Mouse (Mus musculus) C3H10T1/2 (cell line): ENCODE measurements around the gene Wnt10b. TPM values are rescaled to one million over a fixed set of nuclear protein-coding genes. Genes with fewer than 3 reads are reported as not detected.

Experiments used
- polyA plus RNA-seq, 2 experiments: library from polyadenylated mRNA; unstranded; fragments of >200 nt; fragmentation: generic; extraction: Trizol; gene quantifications; one replicate each; pipeline ENCODE4 v1.2.1; 2012; ENCODE audit warnings: missing spikeins in 2 of 2

The Wnt10b gene
- polyA plus RNA-seq, result 1 to 10 TPM in 1 of 2 experiments, under 1 TPM in 1; 0.04 to 1.3 TPM

DNA sequence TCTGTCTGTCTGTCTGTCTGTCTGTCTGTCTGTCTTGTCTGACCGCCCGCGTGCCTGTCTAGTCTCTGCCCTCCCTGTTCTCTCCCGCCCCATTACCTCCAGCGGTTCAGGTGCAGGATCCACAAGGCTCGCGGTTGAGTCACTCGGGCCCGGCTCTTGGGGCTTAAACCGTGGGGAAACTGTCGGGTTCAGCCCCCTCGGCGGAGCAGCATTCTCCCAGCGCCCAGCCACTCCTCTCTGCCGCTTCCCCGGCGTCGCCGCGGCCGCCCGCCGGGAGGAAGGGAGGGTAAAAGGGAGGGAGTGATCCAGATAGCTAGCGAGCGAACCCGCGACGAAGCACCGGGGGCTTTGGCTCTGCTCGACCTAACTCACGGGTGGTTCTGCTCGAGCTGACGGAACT lies at the start of gene Wnt10b:
Gene Wnt10b, minus strand, starts transcription at position 389 of the 400 bp plus-strand sequence.

DNA sequence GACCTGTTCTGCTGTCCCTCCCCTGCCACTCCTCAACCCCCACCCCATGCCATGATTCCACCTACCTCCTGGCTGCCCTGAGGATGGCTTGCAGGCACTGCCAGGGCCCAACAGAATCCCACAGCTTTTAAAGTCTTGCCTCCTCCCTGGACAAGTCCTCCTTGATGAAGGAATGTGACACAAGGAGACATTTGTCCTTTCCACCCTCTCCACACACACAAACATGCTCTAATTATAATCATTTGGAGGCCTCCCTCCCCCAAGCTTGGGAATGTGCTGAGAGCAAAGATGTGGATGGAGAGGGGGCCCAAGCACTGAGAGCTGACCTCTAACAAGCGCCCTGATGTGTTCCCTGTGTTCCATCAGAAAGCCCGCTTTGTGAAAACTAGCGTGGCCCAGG lies 31.4 kb upstream of the Wnt10b start, which contains the start of gene Ddn:
Gene Ddn, minus strand, starts transcription at position 101 of the 400 bp plus-strand sequence.

DNA sequence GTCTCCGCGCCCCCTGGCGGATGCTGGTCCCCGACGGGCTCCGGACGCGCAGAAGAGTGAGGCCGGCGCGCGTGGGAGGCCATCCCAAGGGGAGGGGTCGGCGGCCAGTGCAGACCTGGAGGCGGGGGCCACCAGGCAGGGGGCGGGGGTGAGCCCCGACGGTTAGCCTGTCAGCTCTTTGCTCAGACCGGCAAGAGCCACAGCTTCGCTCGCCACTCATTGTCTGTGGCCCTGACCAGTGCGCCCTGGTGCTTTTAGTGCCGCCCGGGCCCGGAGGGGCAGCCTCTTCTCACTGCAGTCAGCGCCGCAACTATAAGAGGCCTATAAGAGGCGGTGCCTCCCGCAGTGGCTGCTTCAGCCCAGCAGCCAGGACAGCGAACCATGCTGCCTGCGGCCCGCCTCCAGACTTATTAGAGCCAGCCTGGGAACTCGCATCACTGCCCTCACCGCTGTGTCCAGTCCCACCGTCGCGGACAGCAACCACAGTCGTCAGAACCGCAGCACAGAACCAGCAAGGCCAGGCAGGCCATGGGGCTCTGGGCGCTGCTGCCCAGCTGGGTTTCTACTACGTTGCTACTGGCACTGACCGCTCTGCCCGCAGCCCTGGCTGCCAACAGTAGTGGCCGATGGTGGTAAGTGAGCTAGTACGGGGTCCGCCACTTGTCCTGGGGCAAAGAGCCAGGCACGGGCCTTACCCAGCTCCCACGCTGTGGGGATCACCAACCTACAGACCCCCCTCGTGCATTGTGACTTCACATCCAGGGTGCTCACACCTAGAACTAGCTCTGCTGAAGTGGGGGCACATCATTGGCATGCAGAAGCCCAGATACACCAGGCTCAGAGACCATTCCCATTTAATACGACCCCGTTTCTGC lies 11.9 kb upstream of the Wnt10b start, which contains the start of gene Wnt1:
Gene Wnt1, plus strand, starts transcription at position 197 of the 875 bp plus-strand sequence.

DNA sequence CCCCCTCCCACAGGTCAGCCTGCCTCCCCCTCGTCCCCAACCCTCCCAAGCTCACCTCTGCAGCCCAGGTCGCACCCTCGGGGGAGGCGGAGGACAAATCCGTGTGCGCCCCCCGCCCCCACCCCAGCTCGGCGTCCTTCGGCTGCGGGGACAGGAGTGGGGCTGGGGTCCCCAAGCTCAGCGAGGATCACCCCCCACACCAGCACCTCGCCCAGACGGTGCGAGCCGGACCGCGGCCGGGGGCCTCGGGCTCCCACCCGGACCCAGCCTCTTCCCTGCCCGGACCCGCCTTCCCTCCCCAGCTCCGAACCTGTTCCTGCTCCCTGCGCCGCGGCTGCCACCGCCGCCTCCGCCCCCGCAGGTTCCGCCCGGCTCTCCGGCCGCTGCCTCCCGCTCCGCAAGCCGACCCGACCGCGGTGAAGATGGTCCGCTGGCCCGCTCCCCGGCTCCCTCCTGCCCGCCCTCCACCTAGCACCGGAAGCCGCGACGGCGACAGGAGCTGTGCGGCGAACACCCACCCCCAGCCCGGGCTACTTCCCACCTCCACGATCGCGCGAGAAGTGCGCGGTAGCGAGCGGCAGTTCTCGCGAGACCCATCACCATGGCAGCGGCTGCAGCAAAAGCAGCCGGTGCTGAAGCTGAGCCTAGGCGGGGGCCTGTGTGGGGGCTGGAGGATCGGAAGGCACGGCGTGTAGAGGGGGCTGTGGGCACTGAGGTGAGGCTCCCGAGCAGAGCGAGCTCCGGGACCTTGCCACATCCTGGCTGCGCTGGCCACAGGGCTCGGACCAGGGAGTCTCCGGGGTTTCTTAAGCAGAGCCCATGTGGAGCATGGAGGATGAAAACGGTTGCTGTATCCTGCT lies 15.1 kb downstream of the Wnt10b start, which contains the start of gene Arf3:
Gene Arf3, minus strand, starts transcription at position 545 of the 860 bp plus-strand sequence.

DNA sequence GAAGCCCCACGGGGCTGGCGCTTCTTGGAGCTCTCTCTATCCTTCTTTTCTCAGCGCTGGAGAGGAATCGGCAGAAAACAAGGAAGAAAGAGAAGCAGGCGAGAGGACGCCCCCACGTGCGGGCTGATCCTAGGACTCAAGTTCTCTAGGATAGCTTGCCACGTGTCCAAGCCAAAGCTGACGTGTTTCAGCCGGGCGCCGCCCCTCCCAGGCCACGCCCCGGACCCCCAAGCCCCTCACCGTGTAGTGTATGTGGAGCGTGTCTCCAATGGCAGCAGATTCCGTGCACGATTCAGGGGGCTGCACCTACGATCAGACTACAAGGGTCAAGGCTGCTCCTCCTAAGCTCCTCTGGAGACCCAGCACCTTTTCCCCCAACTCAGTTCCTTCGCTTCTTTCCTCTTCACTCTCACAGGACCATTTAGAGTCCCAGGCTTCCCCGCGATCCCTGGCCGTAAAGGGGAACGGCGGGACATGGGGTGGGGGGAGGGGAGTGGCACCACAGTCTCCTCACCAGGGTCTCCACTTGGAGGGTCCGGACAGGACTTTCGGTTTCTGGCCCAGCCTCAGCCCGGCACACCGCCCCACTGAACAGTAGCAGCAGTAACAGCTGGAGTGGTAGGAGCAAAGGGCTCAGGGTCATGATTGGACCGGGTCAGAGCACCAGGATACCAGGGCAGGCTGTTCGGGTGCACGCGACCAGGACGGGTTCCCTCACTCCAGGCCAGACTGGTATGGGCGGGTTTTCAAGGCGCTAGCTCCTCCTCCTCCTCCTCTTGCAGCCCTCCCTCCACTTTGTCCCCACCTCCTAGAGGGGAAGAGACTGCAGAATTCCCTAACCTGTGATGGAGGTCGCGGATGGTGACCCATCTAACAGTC lies 50.3 kb downstream of the Wnt10b start, which contains the start of gene Fkbp11:
Gene Fkbp11, minus strand, starts transcription at position 756 of the 879 bp plus-strand sequence.

Other genes starting within 250 kb of the Wnt10b start
- gene Kansl2, start 243.9 kb downstream of the Wnt10b start, polyA plus RNA-seq, result 10 to 100 TPM; 32.2 to 58.9 TPM
- 10 to 100 TPM in 1 of 2 experiments, 1 to 10 TPM in 1; 2.5 to 12.9 TPM for gene Ccnt1, start 207.2 kb downstream of the Wnt10b start, polyA plus RNA-seq
- under 1 TPM in 1 of 2 experiments, not detected in 1; 0.20 TPM for gene 4930415O20Rik, start 207.1 kb downstream of the Wnt10b start, polyA plus RNA-seq
- 10 to 100 TPM in 1 of 2 experiments, 1 to 10 TPM in 1; 7.2 to 50.2 TPM for gene Adcy6, start 168.1 kb downstream of the Wnt10b start, polyA plus RNA-seq
- gene Cacnb3, start 147.3 kb downstream of the Wnt10b start, polyA plus RNA-seq, result 100 to 1,000 TPM in 1 of 2 experiments, 10 to 100 TPM in 1; 85.9 to 108 TPM
- gene Ddx23, start 115.3 kb downstream of the Wnt10b start, polyA plus RNA-seq, result 10 to 100 TPM; 22.9 to 83.0 TPM
- 10 to 100 TPM in 1 of 2 experiments, 1 to 10 TPM in 1; 9.0 to 10.5 TPM for gene Rnd1, start 100.7 kb downstream of the Wnt10b start, polyA plus RNA-seq
- 1 to 10 TPM in 1 of 2 experiments, under 1 TPM in 1; 0.59 to 4.3 TPM for gene Ccdc65, start 69.9 kb downstream of the Wnt10b start, polyA plus RNA-seq
- gene Fkbp11, start 50.0 kb downstream of the Wnt10b start, polyA plus RNA-seq, result 100 to 1,000 TPM; 121 to 127 TPM
- gene Arf3, start 14.9 kb downstream of the Wnt10b start, polyA plus RNA-seq, result 100 to 1,000 TPM in 1 of 2 experiments, 10 to 100 TPM in 1; 39.1 to 104 TPM
- under 1 TPM; 0.01 to 0.04 TPM for gene Wnt1, start 11.7 kb upstream of the Wnt10b start, polyA plus RNA-seq
- gene Ddn, start 31.3 kb upstream of the Wnt10b start, polyA plus RNA-seq, result under 1 TPM; 0.01 to 0.15 TPM
- 100 to 1,000 TPM in 1 of 2 experiments, 10 to 100 TPM in 1; 90.5 to 115 TPM for gene Prkag1, start 53.4 kb upstream of the Wnt10b start, polyA plus RNA-seq
- gene Kmt2d, start 93.1 kb upstream of the Wnt10b start, polyA plus RNA-seq, result 10 to 100 TPM in 1 of 2 experiments, 1 to 10 TPM in 1; 1.5 to 24.2 TPM
- 1 to 10 TPM; 6.0 to 7.9 TPM for gene Rhebl1, start 116.4 kb upstream of the Wnt10b start, polyA plus RNA-seq
- gene Dhh, start 120.4 kb upstream of the Wnt10b start, polyA plus RNA-seq, result under 1 TPM in 1 of 2 experiments, not detected in 1; 0.04 TPM
- 10 to 100 TPM in 1 of 2 experiments, 1 to 10 TPM in 1; 6.6 to 38.9 TPM for gene Lmbr1l, start 140.1 kb upstream of the Wnt10b start, polyA plus RNA-seq
- gene Tuba1b, start 156.4 kb upstream of the Wnt10b start, polyA plus RNA-seq, result 1,000 to 10,000 TPM; 2,359 to 4,763 TPM
- under 1 TPM in 1 of 2 experiments, not detected in 1; 0.13 TPM for gene Gm49450, start 175.4 kb upstream of the Wnt10b start, polyA plus RNA-seq
- gene Tuba1a, start 175.6 kb upstream of the Wnt10b start, polyA plus RNA-seq, result 1,000 to 10,000 TPM; 1,679 to 1,913 TPM